Mouse (Mus musculus): ENCODE measurements around the gene Oit3.
"Not testable (repeated sequence)": the region's sequence is repeated elsewhere in the genome, so short reads cannot be mapped to it uniquely, and the experiment has no call there.

Oit3 gene

GRCm38 (mm10) chr10:59429448-59430135 lies 12.0 kb downstream of the Oit3 start:
- no peak for DNase-seq (ENCODE audit: low spot score in 2 of 2)

GRCm38 (mm10) chr10:59426371-59426770 lies 15.2 kb downstream of the Oit3 start:
- DNase-seq (ENCODE audit: low spot score in 2 of 2): no peak

GRCm38 (mm10) chr10:59425369-59425768 lies 16.2 kb downstream of the Oit3 start:
- no peak for DNase-seq (ENCODE audit: low spot score in 2 of 2)

- DNase-seq (ENCODE audit: low spot score in 2 of 2): no peak
Measured at GRCm38 (mm10) chr10:59424453-59424852, 17.1 kb downstream of the Oit3 start.

- no peak for DNase-seq (ENCODE audit: low spot score in 2 of 2)
Measured at GRCm38 (mm10) chr10:59419516-59419915, 22.1 kb downstream of the Oit3 start.

GRCm38 (mm10) chr10:59416623-59417022 lies 25.0 kb downstream of the Oit3 start:
- DNase-seq (ENCODE audit: low spot score in 2 of 2): no peak

GRCm38 (mm10) chr10:59413711-59414110 lies 27.9 kb downstream of the Oit3 start:
- DNase-seq (ENCODE audit: low spot score in 2 of 2): no peak

- no peak for DNase-seq (ENCODE audit: low spot score in 2 of 2)
Measured at GRCm38 (mm10) chr10:59410264-59410663, 31.3 kb downstream of the Oit3 start.

- DNase-seq (ENCODE audit: low spot score in 2 of 2): no peak
Measured at GRCm38 (mm10) chr10:59408499-59408898, 33.1 kb downstream of the Oit3 start.

GRCm38 (mm10) chr10:59403793-59404149 lies 37.8 kb downstream of the Oit3 start:
- DNase-seq (ENCODE audit: low spot score in 2 of 2): no peak

- no peak for DNase-seq (ENCODE audit: low spot score in 2 of 2)
Measured at GRCm38 (mm10) chr10:59402899-59403792, 38.4 kb downstream of the Oit3 start, which contains the start of gene Pla2g12b. Gene Pla2g12b (plus strand): TSS chr10:59403660.

GRCm38 (mm10) chr10:59395461-59395860 lies 46.1 kb downstream of the Oit3 start, which contains the start of gene Gm10273:
Gene Gm10273 (plus strand): TSS chr10:59395632.
- DNase-seq (ENCODE audit: low spot score in 2 of 2): not testable (repeated sequence)

- DNase-seq (ENCODE audit: low spot score in 2 of 2): no peak
Measured at GRCm38 (mm10) chr10:59391907-59392306, 49.7 kb downstream of the Oit3 start.

- peak; percentile 9 to 26 for DNase-seq (ENCODE audit: low spot score in 2 of 2)
Measured at GRCm38 (mm10) chr10:59389652-59390051, 51.9 kb downstream of the Oit3 start.

- peak in 1 of 2 experiments; percentile 20 for DNase-seq (ENCODE audit: low spot score in 2 of 2)
Measured at GRCm38 (mm10) chr10:59386951-59387350, 54.6 kb downstream of the Oit3 start.

- not testable (repeated sequence) for DNase-seq (ENCODE audit: low spot score in 2 of 2)
Measured at GRCm38 (mm10) chr10:59381563-59381962, 60.0 kb downstream of the Oit3 start.

- no peak for DNase-seq (ENCODE audit: low spot score in 2 of 2)
Measured at GRCm38 (mm10) chr10:59380411-59380821, 61.2 kb downstream of the Oit3 start.

- no peak for DNase-seq (ENCODE audit: low spot score in 2 of 2)
Measured at GRCm38 (mm10) chr10:59379927-59380326, 61.7 kb downstream of the Oit3 start.

GRCm38 (mm10) chr10:59378728-59379127 lies 62.9 kb downstream of the Oit3 start:
- no peak for DNase-seq (ENCODE audit: low spot score in 2 of 2)

- no peak for DNase-seq (ENCODE audit: low spot score in 2 of 2)
Measured at GRCm38 (mm10) chr10:59377906-59378305, 63.7 kb downstream of the Oit3 start.

Data from right cerebral cortex, adult 2 months (tissue).